Mouse (Mus musculus) liver, postnatal 0 days (tissue): ENCODE data around the gene Rln3. TPM values are rescaled to one million over a fixed set of nuclear protein-coding genes. Genes with fewer than 3 reads are reported as not detected.

ENCODE experiments used
- ATAC-seq: fragments of 200-750 bp; cut with Nextera tagmentation; 2 replicates; pipeline ENCODE4 v1.8.0; 2017; ENCODE audit warnings: mild to moderate bottlenecking, moderate library complexity
- DNase-seq: peaks from one replicate; pipeline ENCODE4 v3.0.0-alpha.2; 2016
- H3K27ac ChIP-seq: fragments of 300-500 bp; sonication (generic); 2 replicates; pipeline ENCODE4 v1.5.1; 2014; ENCODE audit warnings: antibody characterized with exemption, moderate library complexity, mild to moderate bottlenecking, low read depth
- H3K27me3 ChIP-seq: fragments of 300-500 bp; sonication (generic); 2 replicates; pipeline ENCODE4 v1.6.1; 2014; ENCODE audit warnings: low read length, control low read depth, mixed read lengths; ENCODE audit not compliant: insufficient read depth
- H3K36me3 ChIP-seq: fragments of 300-500 bp; sonication (generic); replicated peaks from 2 replicates; pipeline ENCODE4 v1.6.1; 2014; ENCODE audit warnings: mild to moderate bottlenecking, control low read depth, low read length, moderate library complexity, mixed read lengths; ENCODE audit not compliant: insufficient read depth
- H3K4me1 ChIP-seq: fragments of 300-500 bp; sonication (generic); 2 replicates; pipeline ENCODE4 v1.6.1; 2014; ENCODE audit warnings: antibody characterized with exemption, mild to moderate bottlenecking, control low read depth; ENCODE audit not compliant: insufficient read depth
- H3K4me2 ChIP-seq: fragments of 300-500 bp; sonication (generic); 2 replicates; pipeline ENCODE4 v1.6.1; 2014; ENCODE audit warnings: low read depth, mild to moderate bottlenecking, low read length, moderate library complexity, mixed read lengths
- H3K4me3 ChIP-seq: fragments of 300-500 bp; sonication (generic); 2 replicates; pipeline ENCODE4 v1.5.1; 2014; ENCODE audit warnings: low read depth, low read length
- H3K9ac ChIP-seq: fragments of 300-500 bp; sonication (generic); replicated peaks from 2 replicates; pipeline ENCODE4 v1.6.1; 2014; ENCODE audit warnings: mild to moderate bottlenecking, moderate library complexity
- H3K9me3 ChIP-seq: fragments of 300-500 bp; sonication (generic); 2 replicates; pipeline ENCODE4 v1.6.1; 2016; ENCODE audit warnings: mild to moderate bottlenecking, control low read depth, low read length, mixed read lengths
- CTCF ChIP-seq: sonication (generic); IDR thresholded peaks from 2 replicates; pipeline ENCODE4 v1.5.1; 2016; ENCODE audit warnings: antibody characterized with exemption, low read depth
- EP300 ChIP-seq: IDR thresholded peaks from 2 replicates; pipeline ENCODE4 v1.6.1; 2016; ENCODE audit warnings: antibody characterized with exemption, low read depth, mild to moderate bottlenecking
- WGBS: fragments of 180-500 bp; shearing (Covaris S2); extraction: QIAGEN DNeasy Blood & Tissue Kit; methylation state at CpG from one replicate; pipeline ENCODE4 v1.1.7; 2014; ENCODE audit not compliant: insufficient replicate concordance; 5-methylcytosine and 5-hydroxymethylcytosine counted together
- polyA plus RNA-seq: library from polyadenylated mRNA; unstranded; fragments of >200 nt; fragmentation: Nextera tagmentation; extraction: Ambion mirVana; gene quantifications from 2 replicates; pipeline ENCODE4 v1.2.1, GENCODE M21; 2015

Gene Rln3
- 0.18 TPM in 1 of 2 replicates, not detected in the other for polyA plus RNA-seq

DNA sequence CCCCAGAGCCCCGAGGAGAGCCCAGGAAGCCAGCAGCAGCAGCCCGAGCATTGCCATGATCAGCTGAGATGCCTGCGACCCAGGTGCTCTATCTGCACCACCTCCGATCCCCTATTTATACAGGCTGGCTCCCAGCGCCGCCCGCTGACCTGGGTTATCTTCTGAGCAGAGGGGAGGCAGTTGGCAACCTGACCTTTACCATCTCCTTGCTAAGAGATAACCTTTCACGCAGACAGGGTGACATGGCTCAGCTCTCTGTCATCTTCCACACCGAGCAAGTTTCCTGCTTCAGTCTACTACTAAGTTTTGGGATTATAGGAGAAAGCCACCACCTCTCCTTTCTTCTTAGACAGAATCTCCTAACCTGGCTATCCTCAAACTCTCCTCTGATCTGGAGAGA is at the start of gene Rln3:
Gene Rln3 (minus strand): TSS at position 101 of the 400 bp plus-strand sequence.
- Histone ChIP-seq H3K27ac (no peak within 1 kb of the TSS), H3K36me3 (no peaks in the 10 kb centered on the region), H3K27me3 (peaks cover 44% of the 10 kb centered on the region), H3K4me3 (no peak within 1 kb of the TSS), H3K9ac (no peak within 1 kb of the TSS), H3K4me1 (peaks cover 3% of the 10 kb centered on the region; the same call in 1 of the 2 replicates), H3K4me2 (no peak within 1 kb of the TSS), H3K9me3 (no peaks in the 10 kb centered on the region)
- no peak for TF ChIP-seq EP300
- TF ChIP-seq CTCF = no peak
- WGBS = 25% methylated on average over 9 of the region's 9 CpGs
- ATAC-seq = no peak
- no peak for DNase-seq

DNA sequence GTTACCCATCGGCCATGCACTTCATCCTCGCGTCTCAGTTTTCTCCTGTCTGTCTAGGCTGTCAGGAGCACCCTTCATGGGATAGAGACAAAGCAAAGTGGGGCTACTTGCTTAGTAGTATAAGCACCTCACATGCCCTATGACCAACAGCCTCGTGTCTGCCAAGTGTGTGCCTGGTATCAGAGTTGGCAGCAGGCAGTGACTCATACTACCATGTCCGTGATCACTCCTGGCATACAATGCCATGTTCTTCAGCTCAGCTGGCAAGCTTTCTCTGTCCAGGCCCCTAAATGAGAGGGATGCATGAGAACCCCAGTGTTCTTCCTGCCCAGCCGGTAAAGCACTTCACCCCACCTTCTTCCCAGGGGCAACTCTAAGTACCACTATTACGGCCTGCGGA is 45.8 kb upstream of the Rln3 start:
- DNase-seq (no peak), ATAC-seq (no peak)
- Histone ChIP-seq H3K27ac (no peak overlapping the region), H3K36me3 (peaks cover 55% of the 10 kb centered on the region), H3K4me3 (no peak overlapping the region), H3K4me1 (no peaks in the 10 kb centered on the region), H3K27me3 (no peaks in the 10 kb centered on the region), H3K9me3 (no peaks in the 10 kb centered on the region), H3K4me2 (no peak overlapping the region), H3K9ac (no peak overlapping the region)
- WGBS = 91% methylated on average over 8 of the region's 8 CpGs
- TF ChIP-seq EP300 (no peak), CTCF (no peak)

DNA sequence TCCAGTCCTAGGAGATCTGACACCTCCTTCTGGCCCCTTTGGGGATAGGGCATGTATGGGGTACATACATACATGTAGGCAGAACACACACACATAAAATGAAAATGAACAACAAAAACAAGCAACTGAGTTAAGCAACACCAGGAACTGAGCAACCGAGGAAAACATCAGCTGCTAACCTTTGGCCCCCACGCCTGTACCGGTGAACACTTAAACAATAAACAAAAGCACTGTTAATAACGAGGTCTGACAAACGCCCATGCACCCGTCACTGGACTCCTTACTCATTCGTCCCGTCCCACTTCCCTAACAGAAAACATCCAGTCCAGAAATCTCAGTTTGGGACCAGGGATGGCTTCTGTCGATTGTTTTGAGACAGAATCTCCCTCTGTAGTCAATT is 44.5 kb upstream of the Rln3 start:
- no peak for TF ChIP-seq CTCF
- no peak for TF ChIP-seq EP300
- no peaks in the 10 kb centered on the region for H3K9me3 ChIP-seq
- peaks cover 3% of the 10 kb centered on the region; the same call in 1 of the 2 replicates for H3K4me1 ChIP-seq
- no peak overlapping the region for H3K4me2 ChIP-seq
- no peak overlapping the region for H3K4me3 ChIP-seq
- no peak for ATAC-seq
- H3K27ac ChIP-seq = no peak overlapping the region
- no peak for DNase-seq
- WGBS = 73% methylated on average over 9 of the region's 9 CpGs
- H3K27me3 ChIP-seq = no peaks in the 10 kb centered on the region
- no peak overlapping the region for H3K9ac ChIP-seq
- peaks cover 43% of the 10 kb centered on the region for H3K36me3 ChIP-seq

DNA sequence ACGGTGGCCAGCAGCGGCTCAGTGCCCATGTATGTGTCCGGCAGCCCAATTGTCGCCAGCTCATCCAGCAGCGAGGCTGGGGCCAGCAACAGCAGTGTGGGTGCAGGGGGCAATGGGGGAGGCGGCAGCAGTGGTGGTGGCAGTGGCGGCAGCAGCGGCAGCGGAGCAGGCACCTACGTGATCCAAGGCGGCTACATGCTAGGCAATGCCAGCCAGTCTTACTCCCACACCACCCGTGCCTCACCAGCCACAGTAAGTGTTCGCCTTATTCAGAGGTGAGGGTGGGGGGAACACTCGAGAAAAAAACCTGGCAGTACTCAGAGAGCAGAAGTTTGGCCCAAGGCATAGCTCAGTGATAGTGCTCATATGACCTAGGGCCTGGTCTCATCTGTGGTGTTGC is 43.0 kb upstream of the Rln3 start:
- peaks cover 3% of the 10 kb centered on the region for H3K4me1 ChIP-seq
- ATAC-seq = no peak
- 93% methylated on average over 14 of the region's 14 CpGs for WGBS
- H3K27me3 ChIP-seq = no peaks in the 10 kb centered on the region
- no peak overlapping the region for H3K4me2 ChIP-seq
- no peak overlapping the region for H3K27ac ChIP-seq
- no peak overlapping the region for H3K4me3 ChIP-seq
- H3K9ac ChIP-seq = no peak overlapping the region
- no peaks in the 10 kb centered on the region for H3K9me3 ChIP-seq
- no peak for DNase-seq
- peaks cover 40% of the 10 kb centered on the region for H3K36me3 ChIP-seq
- no peak for TF ChIP-seq CTCF
- TF ChIP-seq EP300 = no peak

DNA sequence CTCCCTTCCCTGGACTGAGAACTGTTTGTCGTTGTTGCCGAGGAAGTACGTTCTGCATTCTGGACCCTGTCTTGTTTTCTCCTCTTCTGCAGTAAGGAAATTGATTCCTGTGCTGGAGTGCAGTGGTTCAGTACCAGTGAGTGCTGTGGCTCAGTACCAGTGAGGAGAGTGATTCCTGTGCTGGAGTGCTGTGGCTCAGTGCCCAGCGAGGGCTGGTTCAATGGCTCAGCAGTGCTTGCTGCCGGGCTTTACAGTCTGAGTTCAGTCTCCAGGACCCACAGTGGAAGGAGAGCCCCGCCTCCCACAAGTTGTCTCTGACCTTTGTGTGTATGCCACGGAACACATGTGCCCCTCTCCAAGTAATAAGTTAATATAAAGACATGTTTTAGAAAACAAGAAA is 42.4 kb upstream of the Rln3 start:
- no peak for DNase-seq
- ATAC-seq = no peak
- H3K27ac ChIP-seq = no peak overlapping the region
- H3K4me3 ChIP-seq = no peak overlapping the region
- no peak overlapping the region for H3K4me2 ChIP-seq
- WGBS = 83% methylated on average over 7 of the region's 7 CpGs
- H3K27me3 ChIP-seq = no peaks in the 10 kb centered on the region
- TF ChIP-seq CTCF (no peak), EP300 (no peak)
- peaks cover 39% of the 10 kb centered on the region for H3K36me3 ChIP-seq
- peaks cover 3% of the 10 kb centered on the region for H3K4me1 ChIP-seq
- no peaks in the 10 kb centered on the region for H3K9me3 ChIP-seq
- no peak overlapping the region for H3K9ac ChIP-seq

DNA sequence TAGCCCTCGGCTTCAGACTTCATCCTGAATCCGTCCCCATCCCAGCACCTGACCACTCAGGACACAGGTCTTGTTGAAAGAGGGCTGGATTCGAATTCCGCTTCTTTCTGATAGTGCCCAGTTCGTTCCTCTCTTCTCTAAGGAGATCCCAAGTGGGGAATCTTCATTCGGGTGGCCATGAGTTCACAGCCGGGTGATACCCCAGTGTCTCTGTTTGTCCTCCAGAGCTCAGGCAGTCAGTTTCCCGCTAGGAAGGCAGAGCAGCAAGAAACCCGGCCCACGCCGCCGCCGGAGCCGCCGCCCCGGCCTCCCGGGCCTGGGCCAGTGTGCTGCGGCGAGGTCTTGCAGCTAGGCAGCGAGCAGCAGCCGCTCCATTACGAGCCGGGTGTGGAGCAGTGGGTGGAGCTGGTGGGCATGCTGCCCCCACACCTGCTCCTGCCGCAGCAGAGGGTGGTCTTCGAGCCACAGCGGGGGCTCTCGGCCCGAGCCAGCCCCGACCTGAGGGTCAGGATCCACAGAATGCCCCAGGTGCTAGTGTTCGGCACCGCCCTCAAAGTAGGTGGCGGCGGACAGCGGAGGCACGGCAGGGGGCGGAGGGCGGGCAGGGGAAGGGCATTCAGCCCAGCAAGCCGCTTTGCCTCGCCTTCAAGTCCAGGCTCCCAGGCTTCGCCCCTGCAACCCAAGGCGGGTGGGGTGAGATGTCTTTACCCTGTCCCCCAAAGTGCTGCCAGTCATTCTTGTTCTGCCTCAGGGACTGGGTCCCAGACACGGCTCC is 39.7 kb upstream of the Rln3 start:
- no peaks in the 10 kb centered on the region for H3K9me3 ChIP-seq
- DNase-seq (no peak), ATAC-seq (no peak)
- WGBS = 71% methylated on average over 39 of the region's 42 CpGs
- H3K9ac ChIP-seq = no peak overlapping the region
- H3K36me3 ChIP-seq = peaks cover 50% of the 10 kb centered on the region
- peak overlapping the region; percentile 26; the same call in 1 of the 2 replicates for H3K4me2 ChIP-seq
- no peak overlapping the region for H3K4me3 ChIP-seq
- TF ChIP-seq EP300 = no peak
- no peak for TF ChIP-seq CTCF
- H3K4me1 ChIP-seq = peaks cover 3% of the 10 kb centered on the region
- no peak overlapping the region for H3K27ac ChIP-seq
- H3K27me3 ChIP-seq = no peaks in the 10 kb centered on the region
